Mouse (Mus musculus) kidney, adult 2 months (tissue): ENCODE data around the gene Hpn.

Experiments
- CTCF ChIP-seq: fragments of 200-500 bp; conservative IDR thresholded peaks from 2 replicates; pipeline ENCODE4 v1.5.1; 2011; ENCODE audit warnings: low read depth, mild to moderate bottlenecking, control low read depth, low read length, moderate library complexity, mixed read lengths; ENCODE audit not compliant: insufficient read depth, insufficient read length
- POLR2A ChIP-seq: fragments of 200-500 bp; IDR thresholded peaks from one replicate; pipeline ENCODE4 v1.6.1; 2011; ENCODE audit warnings: low read depth, low read length, control low read depth

DNA sequence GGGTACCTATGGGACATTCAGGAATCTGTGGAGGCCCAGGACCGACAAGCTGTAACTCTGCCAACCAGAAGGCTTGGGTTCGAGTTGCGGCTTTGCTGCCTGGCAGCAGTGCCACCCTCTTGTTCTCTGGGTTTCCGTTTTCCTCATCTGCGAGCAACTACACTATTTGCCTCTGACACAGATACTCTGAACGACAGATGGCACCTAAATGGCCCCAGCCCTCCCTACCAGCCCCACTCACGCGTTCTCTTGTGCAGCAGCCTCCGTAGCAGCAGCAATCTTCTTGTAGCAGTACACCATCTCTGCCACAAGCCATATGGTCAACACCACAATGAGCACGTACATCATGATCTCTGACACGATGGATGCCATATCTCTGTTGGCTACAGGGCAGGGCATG is 2.4 kb upstream of the Hpn start:
- no peak for TF ChIP-seq POLR2A
- no peak for TF ChIP-seq CTCF
